Mouse (Mus musculus): ENCODE measurements around the gene Pih1d1. TPM values are rescaled to one million over a fixed set of nuclear protein-coding genes. Genes with fewer than 3 reads are reported as not detected.

The Pih1d1 gene
- polyA plus RNA-seq, 1 experiment from 2014 or later = 108 TPM

GRCm38 (mm10) chr7:45193871-45194785, 40.0 kb downstream of the Pih1d1 start:
- H3K4me1 ChIP-seq (ENCODE audit: control insufficient read depth, insufficient read depth, low read length) = 0 out of 2 replicates have a peak, but pooled peaks cover 2% of the 10 kb centered on the region
- H3K9ac ChIP-seq (ENCODE audit: low read length) = no peak overlapping the region
- no peaks in the 10 kb centered on the region for H3K36me3 ChIP-seq (ENCODE audit: control insufficient read depth, insufficient read depth, low read length)
- H3K9me3 ChIP-seq (ENCODE audit: control insufficient read depth, low read length) = no peaks in the 10 kb centered on the region
- WGBS = 78% methylated on average over 17 of the region's 17 CpGs
- no peak overlapping the region for H3K4me3 ChIP-seq (ENCODE audit: low read depth, low read length)
- no peak for DNase-seq (ENCODE audit: low spot score)
- H3K27ac ChIP-seq (ENCODE audit: low read depth, low read length) = no peak overlapping the region
- H3K27me3 ChIP-seq (ENCODE audit: control insufficient read depth, insufficient read depth, low read length) = peaks cover 3% of the 10 kb centered on the region; the same call in 1 of the 2 replicates
- H3K4me2 ChIP-seq (ENCODE audit: low read depth) = no peak overlapping the region
- ATAC-seq (ENCODE audit: insufficient read depth, low FRiP score, low TSS enrichment) = no peak

- no peak for DNase-seq (ENCODE audit: low spot score)
- WGBS = 63% methylated on average over 13 of the region's 13 CpGs
- H3K9me3 ChIP-seq (ENCODE audit: control insufficient read depth, low read length) = no peaks in the 10 kb centered on the region
- H3K27ac ChIP-seq (ENCODE audit: low read depth, low read length) = no peak overlapping the region
- ATAC-seq (ENCODE audit: insufficient read depth, low FRiP score, low TSS enrichment) = no peak
- no peaks in the 10 kb centered on the region for H3K36me3 ChIP-seq (ENCODE audit: control insufficient read depth, insufficient read depth, low read length)
- H3K4me2 ChIP-seq (ENCODE audit: low read depth) = no peak overlapping the region
- H3K9ac ChIP-seq (ENCODE audit: low read length) = no peak overlapping the region
- H3K4me3 ChIP-seq (ENCODE audit: low read depth, low read length) = no peak overlapping the region
- H3K27me3 ChIP-seq (ENCODE audit: control insufficient read depth, insufficient read depth, low read length) = no peaks in the 10 kb centered on the region
- 0 out of 2 replicates have a peak, but pooled peaks cover 2% of the 10 kb centered on the region for H3K4me1 ChIP-seq (ENCODE audit: control insufficient read depth, insufficient read depth, low read length)
These were observed 41.5 kb downstream of the Pih1d1 start for GRCm38 (mm10) chr7:45195341-45196175.

GRCm38 (mm10) chr7:45196176-45196535, 42.1 kb downstream of the Pih1d1 start:
- Histone ChIP-seq H3K4me1 (ENCODE audit: control insufficient read depth, insufficient read depth, low read length) (0 out of 2 replicates have a peak, but pooled peaks cover 2% of the 10 kb centered on the region), H3K9me3 (ENCODE audit: control insufficient read depth, low read length) (no peaks in the 10 kb centered on the region), H3K27me3 (ENCODE audit: control insufficient read depth, insufficient read depth, low read length) (no peaks in the 10 kb centered on the region), H3K4me3 (ENCODE audit: low read depth, low read length) (no peak overlapping the region), H3K9ac (ENCODE audit: low read length) (no peak overlapping the region), H3K4me2 (ENCODE audit: low read depth) (no peak overlapping the region), H3K27ac (ENCODE audit: low read depth, low read length) (no peak overlapping the region), H3K36me3 (ENCODE audit: control insufficient read depth, insufficient read depth, low read length) (no peaks in the 10 kb centered on the region)
- DNase-seq (ENCODE audit: low spot score) (no peak), ATAC-seq (ENCODE audit: insufficient read depth, low FRiP score, low TSS enrichment) (no peak)
- 87% methylated on average over 4 of the region's 4 CpGs for WGBS

- DNase-seq (ENCODE audit: low spot score) = no peak
- 65% methylated on average over 5 of the region's 5 CpGs for WGBS
- H3K36me3 ChIP-seq (ENCODE audit: control insufficient read depth, insufficient read depth, low read length) = no peaks in the 10 kb centered on the region
- no peak overlapping the region for H3K4me3 ChIP-seq (ENCODE audit: low read depth, low read length)
- ATAC-seq (ENCODE audit: insufficient read depth, low FRiP score, low TSS enrichment) = no peak
- no peaks in the 10 kb centered on the region for H3K27me3 ChIP-seq (ENCODE audit: control insufficient read depth, insufficient read depth, low read length)
- no peak overlapping the region for H3K9ac ChIP-seq (ENCODE audit: low read length)
- no peaks in the 10 kb centered on the region for H3K9me3 ChIP-seq (ENCODE audit: control insufficient read depth, low read length)
- 0 out of 2 replicates have a peak, but pooled peaks cover 1% of the 10 kb centered on the region for H3K4me1 ChIP-seq (ENCODE audit: control insufficient read depth, insufficient read depth, low read length)
- H3K4me2 ChIP-seq (ENCODE audit: low read depth) = no peak overlapping the region
- no peak overlapping the region for H3K27ac ChIP-seq (ENCODE audit: low read depth, low read length)
These were observed 42.9 kb downstream of the Pih1d1 start for GRCm38 (mm10) chr7:45196994-45197393.

GRCm38 (mm10) chr7:45198435-45198834, 44.3 kb downstream of the Pih1d1 start:
- Histone ChIP-seq H3K4me2 (ENCODE audit: low read depth) (no peak overlapping the region), H3K27ac (ENCODE audit: low read depth, low read length) (no peak overlapping the region), H3K9ac (ENCODE audit: low read length) (no peak overlapping the region; the same call in 1 of the 2 replicates), H3K36me3 (ENCODE audit: control insufficient read depth, insufficient read depth, low read length) (no peaks in the 10 kb centered on the region), H3K27me3 (ENCODE audit: control insufficient read depth, insufficient read depth, low read length) (no peaks in the 10 kb centered on the region), H3K4me3 (ENCODE audit: low read depth, low read length) (no peak overlapping the region), H3K9me3 (ENCODE audit: control insufficient read depth, low read length) (no peaks in the 10 kb centered on the region), H3K4me1 (ENCODE audit: control insufficient read depth, insufficient read depth, low read length) (no peaks in the 10 kb centered on the region)
- 15% methylated on average over 5 of the region's 5 CpGs for WGBS
- no peak for ATAC-seq (ENCODE audit: insufficient read depth, low FRiP score, low TSS enrichment)
- peak; percentile 79 for DNase-seq (ENCODE audit: low spot score)

GRCm38 (mm10) chr7:45198961-45199360, 44.9 kb downstream of the Pih1d1 start:
- ATAC-seq (ENCODE audit: insufficient read depth, low FRiP score, low TSS enrichment) = no peak
- H3K9ac ChIP-seq (ENCODE audit: low read length) = no peak overlapping the region
- no peaks in the 10 kb centered on the region for H3K36me3 ChIP-seq (ENCODE audit: control insufficient read depth, insufficient read depth, low read length)
- DNase-seq (ENCODE audit: low spot score) = no peak
- H3K27ac ChIP-seq (ENCODE audit: low read depth, low read length) = no peak overlapping the region
- no peaks in the 10 kb centered on the region for H3K27me3 ChIP-seq (ENCODE audit: control insufficient read depth, insufficient read depth, low read length)
- H3K4me3 ChIP-seq (ENCODE audit: low read depth, low read length) = no peak overlapping the region
- no peaks in the 10 kb centered on the region for H3K9me3 ChIP-seq (ENCODE audit: control insufficient read depth, low read length)
- no peak overlapping the region for H3K4me2 ChIP-seq (ENCODE audit: low read depth)
- no peaks in the 10 kb centered on the region for H3K4me1 ChIP-seq (ENCODE audit: control insufficient read depth, insufficient read depth, low read length)
- WGBS = 87% methylated on average over 11 of the region's 11 CpGs

- H3K4me2 ChIP-seq (ENCODE audit: low read depth) = no peak overlapping the region
- no peak overlapping the region for H3K4me3 ChIP-seq (ENCODE audit: low read depth, low read length)
- ATAC-seq (ENCODE audit: insufficient read depth, low FRiP score, low TSS enrichment) (no peak), DNase-seq (ENCODE audit: low spot score) (no peak)
- no peak overlapping the region for H3K9ac ChIP-seq (ENCODE audit: low read length)
- no peaks in the 10 kb centered on the region for H3K27me3 ChIP-seq (ENCODE audit: control insufficient read depth, insufficient read depth, low read length)
- no peaks in the 10 kb centered on the region for H3K4me1 ChIP-seq (ENCODE audit: control insufficient read depth, insufficient read depth, low read length)
- no peak overlapping the region for H3K27ac ChIP-seq (ENCODE audit: low read depth, low read length)
- no peaks in the 10 kb centered on the region for H3K36me3 ChIP-seq (ENCODE audit: control insufficient read depth, insufficient read depth, low read length)
- H3K9me3 ChIP-seq (ENCODE audit: control insufficient read depth, low read length) = no peaks in the 10 kb centered on the region
- 65% methylated on average over 10 of the region's 10 CpGs for WGBS
These were observed 48.6 kb downstream of the Pih1d1 start for GRCm38 (mm10) chr7:45202654-45203053.

GRCm38 (mm10) chr7:45204380-45205143, 50.5 kb downstream of the Pih1d1 start, which contains the start of gene Ccdc155:
TSS of gene Ccdc155 (minus strand) at chr7:45204892.
- ATAC-seq (ENCODE audit: insufficient read depth, low FRiP score, low TSS enrichment) = peak; percentile 94
- peak within 1 kb of the TSS; percentile 42 for H3K4me2 ChIP-seq (ENCODE audit: low read depth)
- no peaks in the 10 kb centered on the region for H3K4me1 ChIP-seq (ENCODE audit: control insufficient read depth, insufficient read depth, low read length)
- peak within 1 kb of the TSS; percentile 50 for H3K9ac ChIP-seq (ENCODE audit: low read length)
- no peaks in the 10 kb centered on the region for H3K9me3 ChIP-seq (ENCODE audit: control insufficient read depth, low read length)
- H3K27ac ChIP-seq (ENCODE audit: low read depth, low read length) = no peak within 1 kb of the TSS
- DNase-seq (ENCODE audit: low spot score) = peak; percentile 98
- H3K4me3 ChIP-seq (ENCODE audit: low read depth, low read length) = peak within 1 kb of the TSS; percentile 31
- WGBS = 10% methylated on average over 43 of the region's 44 CpGs
- H3K27me3 ChIP-seq (ENCODE audit: control insufficient read depth, insufficient read depth, low read length) = no peaks in the 10 kb centered on the region
- no peaks in the 10 kb centered on the region for H3K36me3 ChIP-seq (ENCODE audit: control insufficient read depth, insufficient read depth, low read length)

Data from neural tube, embryonic 11.5 days (tissue).